In genomic region chr15:9376281-9376680, GRCm38 (mm10) we compare ENCODE assay signal across 27 mouse cellular contexts. TPM values are rescaled to one million over a fixed set of nuclear protein-coding genes. Genes with fewer than 3 reads are reported as not detected.
DNase-seq lines count a peak whose midpoint lies in the region; ATAC-seq and TF ChIP-seq lines count a peak whose summit lies in the region.
"Had no signal": no experiment of that assay in that cellular context is flagged by ENCODE, and none has a peak within 500 bp of the region (broad histone marks: within the 10 kb centered on the region; RNA-seq: fewer than 3 reads in every experiment).

No protein-coding gene starts in this region.

- intact Hi-C loops in heart, adult 2 months (cut with DNase I): no loop called here

- H3K4me3 ChIP-seq in heart, adult 2 months: no peak overlapping the region
- no peak overlapping the region for H3K4me3 ChIP-seq in hindbrain, postnatal 0 days (ENCODE audit: low read length)
- H3K4me3 ChIP-seq: embryonic facial prominence, embryonic 12.5 days; forebrain, embryonic 13.5 days; heart, embryonic 13.5 days; hindbrain, embryonic 13.5 days; intestine, embryonic 15.5 days had no signal

- no peaks in the 10 kb centered on the region for H3K27me3 ChIP-seq in heart, adult 2 months (ENCODE audit: control insufficient read depth, insufficient read depth, low read length)
- H3K27me3 ChIP-seq in hindbrain, postnatal 0 days (ENCODE audit: insufficient read depth, low read length): no peaks in the 10 kb centered on the region
- H3K27me3 ChIP-seq: CH12.LX; embryonic facial prominence, embryonic 12.5 days; forebrain, embryonic 13.5 days; heart, embryonic 13.5 days; hindbrain, embryonic 13.5 days; intestine, embryonic 15.5 days had no signal

- WGBS in heart, adult 2 months: 73% methylated on average over 7 of the region's 7 CpGs
- 82% methylated on average over 7 of the region's 7 CpGs for WGBS in hindbrain, postnatal 0 days

- no peak for TF ChIP-seq EP300 in heart, adult 2 months (IDR thresholded peaks at IDR 0.05; ENCODE audit: insufficient read depth, low read depth, low read length)

- DNase-seq in cerebellum, postnatal 10 days: peak; percentile 50 to 61
- DNase-seq in cerebellum, adult 11-12 months: no peak
- peak; percentile 87 for DNase-seq in heart, adult 11 months
- no peak for DNase-seq in heart, adult 2 months
- DNase-seq in NIH3T3 (ENCODE audit: low read depth): peak; percentile 2
- peak; percentile 19 for DNase-seq in gastrocnemius, postnatal 10 days
- DNase-seq in hindbrain, postnatal 0 days (ENCODE audit: low spot score): no peak
- DNase-seq in adrenal gland, adult 18-20 months (ENCODE audit: low spot score in 2 of 2): no peak
- DNase-seq: cerebellum, adult 18-20 months; cerebellum, adult 9-11 months; embryo, embryonic 11 days; forebrain, postnatal 0 days; kidney, adult 18-20 months; kidney, postnatal 10 days had no signal

- no peaks in the 10 kb centered on the region for H3K4me1 ChIP-seq in heart, adult 2 months (ENCODE audit: control insufficient read depth, insufficient read depth, low read length)
- H3K4me1 ChIP-seq in hindbrain, postnatal 0 days (ENCODE audit: insufficient read depth, low read length): no peaks in the 10 kb centered on the region
- H3K4me1 ChIP-seq: embryonic facial prominence, embryonic 12.5 days; forebrain, embryonic 13.5 days; heart, embryonic 13.5 days; hindbrain, embryonic 13.5 days; intestine, embryonic 15.5 days had no signal

- H3K27ac ChIP-seq in heart, adult 2 months: no peak overlapping the region
- no peak overlapping the region for H3K27ac ChIP-seq in hindbrain, postnatal 0 days
- H3K27ac ChIP-seq: embryonic facial prominence, embryonic 12.5 days; forebrain, embryonic 13.5 days; heart, embryonic 13.5 days; hindbrain, embryonic 13.5 days; intestine, embryonic 15.5 days had no signal

- TF ChIP-seq CTCF in heart, adult 2 months (IDR thresholded peaks at IDR 0.05): no peak
- no peak for TF ChIP-seq CTCF in hindbrain, postnatal 0 days (IDR thresholded peaks at IDR 0.05; ENCODE audit: low read depth)

- no peak overlapping the region for H3K4me2 ChIP-seq in hindbrain, postnatal 0 days (ENCODE audit: low read depth, low read length)
- H3K4me2 ChIP-seq: embryonic facial prominence, embryonic 12.5 days; forebrain, embryonic 13.5 days; heart, embryonic 13.5 days; hindbrain, embryonic 13.5 days; intestine, embryonic 15.5 days had no signal

- H3K36me3 ChIP-seq in heart, adult 2 months (ENCODE audit: control insufficient read depth, insufficient read depth, low read length): no peaks in the 10 kb centered on the region
- no peaks in the 10 kb centered on the region for H3K36me3 ChIP-seq in hindbrain, postnatal 0 days (ENCODE audit: insufficient read depth, low read length)
- H3K36me3 ChIP-seq: embryonic facial prominence, embryonic 12.5 days; heart, embryonic 13.5 days; hindbrain, embryonic 13.5 days; intestine, embryonic 15.5 days had no signal

- ATAC-seq in hindbrain, postnatal 0 days: no peak
- ATAC-seq: forebrain, embryonic 13.5 days; forebrain, postnatal 0 days; intestine, embryonic 15.5 days had no signal

- H3K9me3 ChIP-seq in hindbrain, postnatal 0 days (ENCODE audit: low read length): no peaks in the 10 kb centered on the region
- H3K9me3 ChIP-seq: embryonic facial prominence, embryonic 12.5 days; forebrain, embryonic 13.5 days; heart, embryonic 13.5 days; hindbrain, embryonic 13.5 days; intestine, embryonic 15.5 days had no signal

- TF ChIP-seq POLR2A in heart, adult 2 months (IDR thresholded peaks at IDR 0.05; ENCODE audit: insufficient read depth, low read depth, low read length): no peak

- H3K79me2 ChIP-seq in heart, adult 2 months (replicated peaks; ENCODE audit: control insufficient read depth, insufficient read depth, low read length): no peaks in the 10 kb centered on the region

- no peak overlapping the region for H3K9ac ChIP-seq in heart, adult 2 months (ENCODE audit: low read depth, low read length)
- H3K9ac ChIP-seq in hindbrain, postnatal 0 days (replicated peaks; ENCODE audit: low read length): no peak overlapping the region
- H3K9ac ChIP-seq: embryonic facial prominence, embryonic 12.5 days; forebrain, embryonic 13.5 days; forebrain, postnatal 0 days; heart, embryonic 13.5 days; hindbrain, embryonic 13.5 days; intestine, embryonic 15.5 days had no signal

RNA-seq across cellular contexts. Expression of gene Ugt3a2, which starts 40.9 kb away (rescaled TPM):
- total RNA-seq in heart, adult 2 months (2021): not detected
- 0.06 and 0.23 TPM in 2 replicates for polyA plus RNA-seq in heart, adult 2 months (2012; rRNA removed)
- total RNA-seq in gastrocnemius, postnatal 10 days (2021): not detected
- total RNA-seq in hindbrain, postnatal 0 days (2014; rRNA removed): not detected in 2 replicates
- not detected in 2 replicates for polyA plus RNA-seq in hindbrain, postnatal 0 days (2015; fragmentation: Nextera tagmentation; extraction: Ambion mirVana)
- total RNA-seq in adrenal gland, adult 18-20 months (2021): under 1 TPM; 0.16 to 0.20 TPM
- total RNA-seq: CH12.LX; common myeloid progenitor, adult 5-6 weeks; forebrain, postnatal 0 days; gastrocnemius, adult 8-10 months; heart, adult 18-20 months; hematopoietic stem cell, adult 5-6 weeks had no signal
- polyA plus RNA-seq: brain, embryonic 14.5 days; embryonic facial prominence, embryonic 12.5 days; forebrain, embryonic 13.5 days; forebrain, postnatal 0 days; heart, embryonic 13.5 days; heart, postnatal 0 days; hindbrain, embryonic 13.5 days; intestine, embryonic 15.5 days; kidney, embryonic 14.5 days had no signal

RNA-seq across cellular contexts. Expression of gene Capsl, which starts 59.5 kb away (rescaled TPM):
- not detected for total RNA-seq in heart, adult 2 months (2021)
- polyA plus RNA-seq in heart, adult 2 months (2012; rRNA removed): 0.61 TPM in 1 of 2 replicates, not detected in the other
- not detected for total RNA-seq in gastrocnemius, postnatal 10 days (2021)
- total RNA-seq in hindbrain, postnatal 0 days (2014; rRNA removed): 3.8 and 4.8 TPM in 2 replicates
- 8.3 and 9.2 TPM in 2 replicates for polyA plus RNA-seq in hindbrain, postnatal 0 days (2015; fragmentation: Nextera tagmentation; extraction: Ambion mirVana)
- not detected for total RNA-seq in adrenal gland, adult 18-20 months (2021)
- total RNA-seq: gastrocnemius, adult 8-10 months had no signal
- polyA plus RNA-seq: heart, postnatal 0 days had no signal

Comparison
In these comparisons a context has a peak if more than half of its experiments do, and no peak if none do; other contexts are left out.
1. DNase-seq: peak in cerebellum, postnatal 10 days (2 of 2), heart, adult 11 months (single experiment), NIH3T3 (single experiment) and gastrocnemius, postnatal 10 days (single experiment); none in cerebellum, adult 11-12 months (single experiment), heart, adult 2 months (0 of 2), hindbrain, postnatal 0 days (single experiment) and adrenal gland, adult 18-20 months (0 of 2).